Comparison of ENCODE assay signal across 8 mouse cellular contexts in the genomic region with DNA sequence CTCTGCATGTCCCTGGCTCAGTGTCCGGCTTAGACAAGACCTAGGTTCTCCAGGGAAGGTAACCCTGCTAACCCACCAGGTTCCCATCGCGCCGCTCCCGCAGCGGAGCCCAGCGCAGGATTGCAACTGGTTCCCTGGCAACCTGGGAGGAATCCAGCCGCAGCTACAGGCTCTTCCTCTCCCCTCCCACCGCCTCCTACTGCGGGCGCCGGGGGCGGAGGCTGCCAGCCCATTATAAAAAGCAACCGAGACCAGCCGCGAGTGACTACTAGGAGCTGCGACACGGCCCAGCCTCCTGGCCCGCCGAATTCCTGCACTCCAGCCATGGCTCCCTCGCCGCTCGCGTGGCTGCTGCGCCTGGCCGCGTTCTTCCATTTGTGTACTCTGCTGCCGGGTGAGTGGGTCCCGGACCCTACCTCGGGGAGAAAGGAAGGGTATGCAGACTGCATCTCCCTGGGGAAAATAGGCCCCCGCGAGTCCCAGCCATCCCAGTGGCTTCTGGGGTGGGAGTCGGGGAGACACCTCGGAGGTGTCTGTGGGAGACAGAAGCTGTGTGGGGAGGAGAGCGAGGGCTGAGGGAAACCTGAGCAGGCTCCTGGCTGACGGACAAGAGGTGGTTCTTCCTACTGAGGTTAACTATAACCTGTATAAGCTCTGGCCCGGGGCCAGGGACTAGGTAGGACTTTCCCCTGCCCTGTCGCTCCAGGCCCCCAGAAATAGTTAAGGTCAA. TPM values are rescaled to one million over a fixed set of nuclear protein-coding genes. Genes with fewer than 3 reads are reported as not detected.
DNase-seq lines count a peak whose midpoint lies in the region; ATAC-seq and TF ChIP-seq lines count a peak whose summit lies in the region.

A gene (plus strand): TSS at position 69 of the 730 bp plus-strand sequence.

- TF ChIP-seq CTCF in kidney, postnatal 0 days (IDR thresholded peaks at IDR 0.05; ENCODE audit: low read depth), result no peak

- H3K9me3 ChIP-seq in megakaryocyte, embryonic 14.5 days, result 0 out of 2 replicates have a peak, but pooled peaks cover 5% of the 10 kb centered on the region
- no peaks in the 10 kb centered on the region for H3K9me3 ChIP-seq in forebrain, embryonic 10.5 days
- no peaks in the 10 kb centered on the region for H3K9me3 ChIP-seq in heart, embryonic 12.5 days (replicated peaks)
- no peaks in the 10 kb centered on the region for H3K9me3 ChIP-seq in kidney, postnatal 0 days (replicated peaks; ENCODE audit: low read length)
- no peaks in the 10 kb centered on the region for H3K9me3 ChIP-seq in limb, embryonic 15.5 days

- peak within 1 kb of the TSS; percentile 89 for H3K4me3 ChIP-seq in megakaryocyte, embryonic 14.5 days (replicated peaks)
- H3K4me3 ChIP-seq in forebrain, embryonic 10.5 days, result peak within 1 kb of the TSS; percentile 66
- H3K4me3 ChIP-seq in heart, embryonic 12.5 days, result peak within 1 kb of the TSS; percentile 58
- H3K4me3 ChIP-seq in kidney, postnatal 0 days (replicated peaks; ENCODE audit: low read depth, low read length), result peak within 1 kb of the TSS; percentile 47
- peak within 1 kb of the TSS; percentile 51 for H3K4me3 ChIP-seq in limb, embryonic 15.5 days
- peak within 1 kb of the TSS; percentile 32 for H3K4me3 ChIP-seq in myocyte

- ATAC-seq in megakaryocyte, adult 5-6 weeks (ENCODE audit: poor library complexity, severe bottlenecking), result no peak
- peak; percentile 69 for ATAC-seq in heart, embryonic 12.5 days (ENCODE audit: insufficient number of reproducible peaks, low FRiP score)
- peak; percentile 83 for ATAC-seq in kidney, postnatal 0 days (replicated peaks; ENCODE audit: low FRiP score, low read depth)
- ATAC-seq in limb, embryonic 15.5 days (ENCODE audit: insufficient number of reproducible peaks, low FRiP score, low TSS enrichment, low read depth), result peak; percentile 66; the same call in 1 of the 2 replicates

- no peaks in the 10 kb centered on the region for H3K36me3 ChIP-seq in megakaryocyte, embryonic 14.5 days (replicated peaks; ENCODE audit: low read length)
- no peaks in the 10 kb centered on the region for H3K36me3 ChIP-seq in forebrain, embryonic 10.5 days (replicated peaks)
- H3K36me3 ChIP-seq in heart, embryonic 12.5 days, result no peaks in the 10 kb centered on the region
- H3K36me3 ChIP-seq in kidney, postnatal 0 days (ENCODE audit: insufficient read depth, low read length), result no peaks in the 10 kb centered on the region
- H3K36me3 ChIP-seq in limb, embryonic 15.5 days, result no peaks in the 10 kb centered on the region
- H3K36me3 ChIP-seq in myocyte (ENCODE audit: control insufficient read depth, insufficient read depth), result no peaks in the 10 kb centered on the region

- peak; percentile 82 for DNase-seq in forebrain, embryonic 10.5 days (ENCODE audit: extremely low spot score, low spot score)
- DNase-seq in kidney, postnatal 0 days (ENCODE audit: low spot score), result peak; percentile 86
- peak; percentile 7 for DNase-seq in thymus, postnatal 25 days

- H3K9ac ChIP-seq in heart, embryonic 12.5 days, result peak within 1 kb of the TSS; percentile 75
- peak within 1 kb of the TSS; percentile 59 for H3K9ac ChIP-seq in kidney, postnatal 0 days (ENCODE audit: low read depth, low read length)
- peak within 1 kb of the TSS; percentile 37 for H3K9ac ChIP-seq in limb, embryonic 15.5 days

- 1% methylated on average over 38 of the region's 38 CpGs for WGBS in forebrain, embryonic 10.5 days
- WGBS in heart, embryonic 12.5 days, result under 1% methylated on average over 38 of the region's 38 CpGs
- under 1% methylated on average over 38 of the region's 38 CpGs for WGBS in kidney, postnatal 0 days
- under 1% methylated on average over 38 of the region's 38 CpGs for WGBS in limb, embryonic 15.5 days

- H3K27me3 ChIP-seq in megakaryocyte, embryonic 14.5 days (replicated peaks), result peaks cover 80% of the 10 kb centered on the region
- peaks cover 64% of the 10 kb centered on the region for H3K27me3 ChIP-seq in forebrain, embryonic 10.5 days (ENCODE audit: poor library complexity, severe bottlenecking)
- peaks cover 75% of the 10 kb centered on the region for H3K27me3 ChIP-seq in heart, embryonic 12.5 days (replicated peaks)
- H3K27me3 ChIP-seq in kidney, postnatal 0 days (ENCODE audit: insufficient read depth, low read length), result peaks cover 4% of the 10 kb centered on the region; the same call in 1 of the 2 replicates
- peaks cover 28% of the 10 kb centered on the region; the same call in 1 of the 2 replicates for H3K27me3 ChIP-seq in limb, embryonic 15.5 days
- no peaks in the 10 kb centered on the region for H3K27me3 ChIP-seq in myocyte (ENCODE audit: control insufficient read depth, insufficient read depth, insufficient read length)

- H3K79me2 ChIP-seq in myocyte (ENCODE audit: control insufficient read depth, insufficient read depth), result no peaks in the 10 kb centered on the region

- no peak within 1 kb of the TSS for H3ac ChIP-seq in myocyte (ENCODE audit: control insufficient read depth, insufficient read length)

- peaks cover 52% of the 10 kb centered on the region for H3K4me1 ChIP-seq in megakaryocyte, embryonic 14.5 days
- H3K4me1 ChIP-seq in forebrain, embryonic 10.5 days, result peaks cover 35% of the 10 kb centered on the region
- H3K4me1 ChIP-seq in heart, embryonic 12.5 days (replicated peaks), result peaks cover 28% of the 10 kb centered on the region
- H3K4me1 ChIP-seq in kidney, postnatal 0 days (replicated peaks; ENCODE audit: insufficient read depth, low read length), result peaks cover 9% of the 10 kb centered on the region; the same call in 1 of the 2 replicates
- peaks cover 27% of the 10 kb centered on the region for H3K4me1 ChIP-seq in limb, embryonic 15.5 days

- H3K27ac ChIP-seq in forebrain, embryonic 10.5 days, result peak within 1 kb of the TSS; percentile 86
- H3K27ac ChIP-seq in heart, embryonic 12.5 days (ENCODE audit: poor library complexity, severe bottlenecking), result no peak within 1 kb of the TSS
- H3K27ac ChIP-seq in kidney, postnatal 0 days, result peak within 1 kb of the TSS; percentile 60
- H3K27ac ChIP-seq in limb, embryonic 15.5 days, result peak within 1 kb of the TSS; percentile 60

- peak within 1 kb of the TSS; percentile 86 for H3K4me2 ChIP-seq in heart, embryonic 12.5 days
- H3K4me2 ChIP-seq in kidney, postnatal 0 days (ENCODE audit: low read length), result peak within 1 kb of the TSS; percentile 92
- peak within 1 kb of the TSS; percentile 94 for H3K4me2 ChIP-seq in limb, embryonic 15.5 days
- H3K4me2 ChIP-seq in myocyte (ENCODE audit: low read depth), result peak within 1 kb of the TSS; percentile 91

- peak; percentile 98 for TF ChIP-seq POLR2A in myocyte (IDR thresholded peaks at IDR 0.05; ENCODE audit: insufficient read length, low read depth)

TF ChIP-seq in myocyte, 11 proteins besides CTCF, POLR2A, EP300 and RAD21:
- TF ChIP-seq USF1 (IDR thresholded peaks at IDR 0.05; ENCODE audit: low read depth) (no peak), TCF3 (IDR thresholded peaks at IDR 0.05; ENCODE audit: insufficient read length, low read depth) (no peak), CEBPB (IDR thresholded peaks at IDR 0.05; ENCODE audit: insufficient read depth, poor library complexity, severe bottlenecking) (no peak), MAX (IDR thresholded peaks at IDR 0.05; ENCODE audit: low read depth) (no peak), MYOD1 (IDR thresholded peaks at IDR 0.05; ENCODE audit: control insufficient read depth in 1 of 3, insufficient read length in 2 of 3, low read depth in 2 of 3) (peak in 1 of 3 experiments; percentile 30), POLR2AphosphoS2 (IDR thresholded peaks at IDR 0.05; ENCODE audit: insufficient read length, low read depth) (peak; percentile 96), MYOG (IDR thresholded peaks at IDR 0.05; ENCODE audit: control insufficient read depth in 1 of 3, insufficient read depth in 1 of 3, insufficient read length in 2 of 3, low read depth in 2 of 3) (no peak), TCF12 (IDR thresholded peaks at IDR 0.05; ENCODE audit: insufficient read depth, poor library complexity, severe bottlenecking) (no peak), E2F4 (IDR thresholded peaks at IDR 0.05; ENCODE audit: insufficient read depth) (no peak), REST (IDR thresholded peaks at IDR 0.05; ENCODE audit: insufficient read depth, insufficient read length) (no peak), SRF (IDR thresholded peaks at IDR 0.05; ENCODE audit: control insufficient read depth, insufficient read length, low read depth) (no peak)

RNA-seq across cellular contexts. Expression of the gene that starts here (rescaled TPM):
- polyA plus RNA-seq in megakaryocyte, embryonic 14.5 days (2012; ENCODE audit: insufficient read depth, low replicate concordance), result 0.44 TPM in 1 of 2 replicates, not detected in the other
- total RNA-seq in megakaryocyte, adult 5-6 weeks (2015), result 0.13 and 0.18 TPM in 2 replicates
- not detected in 2 replicates for total RNA-seq in megakaryocyte, adult 5-6 weeks (2017)
- 8.9 and 11.1 TPM in 2 replicates for polyA plus RNA-seq in forebrain, embryonic 10.5 days (2016; fragmentation: Nextera tagmentation; extraction: Ambion mirVana)
- 13.1 and 15.2 TPM in 2 replicates for polyA plus RNA-seq in heart, embryonic 12.5 days (2016; fragmentation: Nextera tagmentation; extraction: Ambion mirVana)
- 21.5 and 23.4 TPM in 2 replicates for polyA plus RNA-seq in kidney, postnatal 0 days (2015; fragmentation: Nextera tagmentation; extraction: Ambion mirVana)
- 9.3 and 12.0 TPM in 2 replicates for polyA plus RNA-seq in limb, embryonic 15.5 days (2015; fragmentation: Nextera tagmentation; extraction: Ambion mirVana)
- 8.3 TPM for polyA plus RNA-seq in myocyte (2012; fragmentation: generic; extraction: Trizol)

Comparison
In these comparisons a context has a peak if more than half of its experiments do, and no peak if none do; other contexts are left out.
1. H3K4me3 ChIP-seq: peak in every context shown above with its lines; median percentile 89 in megakaryocyte, embryonic 14.5 days; 66 in forebrain, embryonic 10.5 days; 58 in heart, embryonic 12.5 days; 51 in limb, embryonic 15.5 days; 47 in kidney, postnatal 0 days; 32 in myocyte.
2. DNase-seq: peak in every context shown above with its lines; median percentile 86 in kidney, postnatal 0 days; 82 in forebrain, embryonic 10.5 days; 7 in thymus, postnatal 25 days.